Mouse (Mus musculus) hindbrain, postnatal 0 days (tissue): ENCODE results near the gene Sh3pxd2b. TPM values are rescaled to one million over a fixed set of nuclear protein-coding genes. Genes with fewer than 3 reads are reported as not detected.

Source experiments
- ATAC-seq: fragments of 200-750 bp; cut with Nextera tagmentation; 2 replicates; pipeline ENCODE4 v1.8.0; 2017; ENCODE audit warnings: mild to moderate bottlenecking, moderate TSS enrichment, moderate library complexity
- DNase-seq: peaks from one replicate; pipeline ENCODE4 v3.0.0-alpha.2; 2015; ENCODE audit warnings: low spot score
- H3K27ac ChIP-seq: fragments of 300-500 bp; sonication (generic); 2 replicates; pipeline ENCODE4 v1.5.1; 2014; ENCODE audit warnings: mild to moderate bottlenecking
- H3K27me3 ChIP-seq: fragments of 300-500 bp; sonication (generic); 2 replicates; pipeline ENCODE4 v1.6.1; 2014; ENCODE audit warnings: low read length, mixed read lengths; ENCODE audit not compliant: insufficient read depth
- H3K36me3 ChIP-seq: fragments of 300-500 bp; sonication (generic); 2 replicates; pipeline ENCODE4 v1.6.1; 2014; ENCODE audit warnings: low read length, mixed read lengths; ENCODE audit not compliant: insufficient read depth
- H3K4me1 ChIP-seq: fragments of 300-500 bp; sonication (generic); 2 replicates; pipeline ENCODE4 v1.6.1; 2014; ENCODE audit warnings: antibody characterized with exemption, low read length, mixed read lengths; ENCODE audit not compliant: insufficient read depth
- H3K4me2 ChIP-seq: fragments of 300-500 bp; sonication (generic); 2 replicates; pipeline ENCODE4 v1.6.1; 2014; ENCODE audit warnings: low read depth, mild to moderate bottlenecking, low read length, moderate library complexity, mixed read lengths
- H3K4me3 ChIP-seq: fragments of 300-500 bp; sonication (generic); 2 replicates; pipeline ENCODE4 v1.5.1; 2014; ENCODE audit warnings: low read length
- H3K9ac ChIP-seq: fragments of 300-500 bp; sonication (generic); replicated peaks from 2 replicates; pipeline ENCODE4 v1.6.1; 2014; ENCODE audit warnings: mild to moderate bottlenecking, low read length, moderate library complexity, mixed read lengths
- H3K9me3 ChIP-seq: fragments of 300-500 bp; sonication (generic); 2 replicates; pipeline ENCODE4 v1.6.1; 2016; ENCODE audit warnings: low read length, mixed read lengths
- CTCF ChIP-seq: IDR thresholded peaks from 2 replicates; pipeline ENCODE4 v1.5.1; 2016; ENCODE audit warnings: antibody characterized with exemption, control low read depth, low read depth
- WGBS: fragments of 180-500 bp; shearing (Covaris S2); extraction: QIAGEN DNeasy Blood & Tissue Kit; methylation state at CpG from one replicate; pipeline ENCODE4 v1.1.7; 2014; 5-methylcytosine and 5-hydroxymethylcytosine counted together
- polyA plus RNA-seq: library from polyadenylated mRNA; unstranded; fragments of >200 nt; fragmentation: Nextera tagmentation; extraction: Ambion mirVana; gene quantifications from 2 replicates; pipeline ENCODE4 v1.2.1, GENCODE M21; 2015
- total RNA-seq: library from RNA; depleted of rRNA; stranded (reverse); fragments of >200 nt; gene quantifications from 2 replicates; pipeline ENCODE4 v1.2.3, GENCODE M21; 2014

The Sh3pxd2b gene
- total and polyA plus RNA-seq, 2 experiments from 2014 or later, result 7.4 to 37.4 TPM

- DNase-seq (no peak), ATAC-seq (peak; percentile 22)
- no peaks in the 10 kb centered on the region for H3K36me3 ChIP-seq
- H3K9ac ChIP-seq, result no peak overlapping the region
- no peak for TF ChIP-seq CTCF
- no peak overlapping the region for H3K4me2 ChIP-seq
- H3K27ac ChIP-seq, result peak overlapping the region; percentile 76
- no peaks in the 10 kb centered on the region for H3K9me3 ChIP-seq
- peaks cover 20% of the 10 kb centered on the region for H3K4me1 ChIP-seq
- H3K4me3 ChIP-seq, result no peak overlapping the region
- WGBS, result 39% methylated on average over 3 of the region's 3 CpGs
- H3K27me3 ChIP-seq, result no peaks in the 10 kb centered on the region
These were observed 15.6 kb downstream of the Sh3pxd2b start for GRCm38 (mm10) chr11:32363188-32363587.

- Histone ChIP-seq H3K4me1 (peaks cover 17% of the 10 kb centered on the region), H3K36me3 (no peaks in the 10 kb centered on the region)
These were observed 16.1 kb downstream of the Sh3pxd2b start for GRCm38 (mm10) chr11:32363610-32364220.

GRCm38 (mm10) chr11:32364375-32364774, 16.8 kb downstream of the Sh3pxd2b start:
- ATAC-seq (no peak), DNase-seq (no peak)
- Histone ChIP-seq H3K4me2 (no peak overlapping the region), H3K36me3 (no peaks in the 10 kb centered on the region), H3K9ac (no peak overlapping the region), H3K4me1 (peaks cover 17% of the 10 kb centered on the region), H3K4me3 (no peak overlapping the region), H3K9me3 (no peaks in the 10 kb centered on the region), H3K27me3 (no peaks in the 10 kb centered on the region), H3K27ac (peak overlapping the region; percentile 76)
- no peak for TF ChIP-seq CTCF
- WGBS, result 80% methylated on average over 7 of the region's 7 CpGs

More at GRCm38 (mm10) chr11:32363610-32364220, 16.1 kb downstream of the Sh3pxd2b start:
- no peak for TF ChIP-seq CTCF
- Histone ChIP-seq H3K27ac (peak overlapping the region; percentile 76), H3K9ac (no peak overlapping the region), H3K4me2 (no peak overlapping the region), H3K9me3 (no peaks in the 10 kb centered on the region), H3K4me3 (no peak overlapping the region), H3K27me3 (no peaks in the 10 kb centered on the region)
- WGBS, result 36% methylated on average over 3 of the region's 3 CpGs
- ATAC-seq (peak; percentile 90), DNase-seq (peak; percentile 90)

GRCm38 (mm10) chr11:32365498-32365897, 17.9 kb downstream of the Sh3pxd2b start:
- H3K4me3 ChIP-seq, result no peak overlapping the region
- H3K4me1 ChIP-seq, result peaks cover 17% of the 10 kb centered on the region
- 84% methylated on average over 4 of the region's 4 CpGs for WGBS
- H3K36me3 ChIP-seq, result no peaks in the 10 kb centered on the region
- TF ChIP-seq CTCF, result no peak
- no peak overlapping the region for H3K4me2 ChIP-seq
- H3K9ac ChIP-seq, result no peak overlapping the region
- DNase-seq, result no peak
- no peak overlapping the region for H3K27ac ChIP-seq
- no peaks in the 10 kb centered on the region for H3K27me3 ChIP-seq
- no peak for ATAC-seq
- no peaks in the 10 kb centered on the region for H3K9me3 ChIP-seq

- no peaks in the 10 kb centered on the region for H3K36me3 ChIP-seq
- no peak for DNase-seq
- no peak overlapping the region for H3K9ac ChIP-seq
- H3K4me1 ChIP-seq, result peaks cover 17% of the 10 kb centered on the region
- no peaks in the 10 kb centered on the region for H3K9me3 ChIP-seq
- WGBS, result 69% methylated on average over 2 of the region's 2 CpGs
- no peak overlapping the region for H3K4me2 ChIP-seq
- H3K27me3 ChIP-seq, result no peaks in the 10 kb centered on the region
- no peak overlapping the region for H3K4me3 ChIP-seq
- no peak overlapping the region for H3K27ac ChIP-seq
- no peak for ATAC-seq
- no peak for TF ChIP-seq CTCF
These were observed 19.4 kb downstream of the Sh3pxd2b start for GRCm38 (mm10) chr11:32367056-32367455.

GRCm38 (mm10) chr11:32368986-32369385, 21.4 kb downstream of the Sh3pxd2b start:
- no peaks in the 10 kb centered on the region for H3K27me3 ChIP-seq
- H3K36me3 ChIP-seq, result 0 out of 2 replicates have a peak, but pooled peaks cover 4% of the 10 kb centered on the region
- TF ChIP-seq CTCF, result no peak
- H3K9ac ChIP-seq, result no peak overlapping the region
- H3K4me3 ChIP-seq, result no peak overlapping the region
- whole genome bisulfite sequencing, result 92% methylated on average over 3 of the region's 3 CpGs
- H3K4me2 ChIP-seq, result no peak overlapping the region
- no peak for DNase-seq
- no peaks in the 10 kb centered on the region for H3K9me3 ChIP-seq
- ATAC-seq, result no peak
- no peak overlapping the region for H3K27ac ChIP-seq
- H3K4me1 ChIP-seq, result peaks cover 8% of the 10 kb centered on the region; the same call in 1 of the 2 replicates

- 32% methylated on average over 1 of the region's 1 CpGs for WGBS
- DNase-seq, result no peak
- Histone ChIP-seq H3K9me3 (no peaks in the 10 kb centered on the region), H3K9ac (no peak overlapping the region), H3K4me3 (no peak overlapping the region), H3K4me2 (no peak overlapping the region), H3K36me3 (0 out of 2 replicates have a peak, but pooled peaks cover 4% of the 10 kb centered on the region), H3K4me1 (no peaks in the 10 kb centered on the region), H3K27me3 (no peaks in the 10 kb centered on the region), H3K27ac (no peak overlapping the region)
- no peak for ATAC-seq
- TF ChIP-seq CTCF, result no peak
These were observed 23.3 kb downstream of the Sh3pxd2b start for GRCm38 (mm10) chr11:32370881-32371280.
